Mouse (Mus musculus) hindbrain, postnatal 0 days (tissue): ENCODE results near the gene Mtx1. TPM values are rescaled to one million over a fixed set of nuclear protein-coding genes. Genes with fewer than 3 reads are reported as not detected.
A peak's percentile ranks its signal among the peaks of the same experiment; 100 is the strongest.

Experiments
- ATAC-seq: fragments of 200-750 bp; cut with Nextera tagmentation; 2 replicates; pipeline ENCODE4 v1.8.0; 2017; ENCODE audit warnings: mild to moderate bottlenecking, moderate TSS enrichment, moderate library complexity
- DNase-seq: peaks from one replicate; pipeline ENCODE4 v3.0.0-alpha.2; 2015; ENCODE audit warnings: low spot score
- H3K27ac ChIP-seq: fragments of 300-500 bp; sonication (generic); 2 replicates; pipeline ENCODE4 v1.5.1; 2014; ENCODE audit warnings: mild to moderate bottlenecking
- H3K27me3 ChIP-seq: fragments of 300-500 bp; sonication (generic); 2 replicates; pipeline ENCODE4 v1.6.1; 2014; ENCODE audit warnings: low read length, mixed read lengths; ENCODE audit not compliant: insufficient read depth
- H3K36me3 ChIP-seq: fragments of 300-500 bp; sonication (generic); 2 replicates; pipeline ENCODE4 v1.6.1; 2014; ENCODE audit warnings: low read length, mixed read lengths; ENCODE audit not compliant: insufficient read depth
- H3K4me1 ChIP-seq: fragments of 300-500 bp; sonication (generic); 2 replicates; pipeline ENCODE4 v1.6.1; 2014; ENCODE audit warnings: antibody characterized with exemption, low read length, mixed read lengths; ENCODE audit not compliant: insufficient read depth
- H3K4me2 ChIP-seq: fragments of 300-500 bp; sonication (generic); 2 replicates; pipeline ENCODE4 v1.6.1; 2014; ENCODE audit warnings: low read depth, mild to moderate bottlenecking, low read length, moderate library complexity, mixed read lengths
- H3K4me3 ChIP-seq: fragments of 300-500 bp; sonication (generic); 2 replicates; pipeline ENCODE4 v1.5.1; 2014; ENCODE audit warnings: low read length
- H3K9ac ChIP-seq: fragments of 300-500 bp; sonication (generic); replicated peaks from 2 replicates; pipeline ENCODE4 v1.6.1; 2014; ENCODE audit warnings: mild to moderate bottlenecking, low read length, moderate library complexity, mixed read lengths
- H3K9me3 ChIP-seq: fragments of 300-500 bp; sonication (generic); 2 replicates; pipeline ENCODE4 v1.6.1; 2016; ENCODE audit warnings: low read length, mixed read lengths
- CTCF ChIP-seq: IDR thresholded peaks from 2 replicates; pipeline ENCODE4 v1.5.1; 2016; ENCODE audit warnings: antibody characterized with exemption, control low read depth, low read depth
- WGBS: fragments of 180-500 bp; shearing (Covaris S2); extraction: QIAGEN DNeasy Blood & Tissue Kit; methylation state at CpG from one replicate; pipeline ENCODE4 v1.1.7; 2014; 5-methylcytosine and 5-hydroxymethylcytosine counted together
- polyA plus RNA-seq: library from polyadenylated mRNA; unstranded; fragments of >200 nt; fragmentation: Nextera tagmentation; extraction: Ambion mirVana; gene quantifications from 2 replicates; pipeline ENCODE4 v1.2.1, GENCODE M21; 2015
- total RNA-seq: library from RNA; depleted of rRNA; stranded (reverse); fragments of >200 nt; gene quantifications from 2 replicates; pipeline ENCODE4 v1.2.3, GENCODE M21; 2014; rRNA removed

The Mtx1 gene
- 103 and 130 TPM in 2 replicates for total RNA-seq
- 186 TPM in 2 replicates for polyA plus RNA-seq

DNA sequence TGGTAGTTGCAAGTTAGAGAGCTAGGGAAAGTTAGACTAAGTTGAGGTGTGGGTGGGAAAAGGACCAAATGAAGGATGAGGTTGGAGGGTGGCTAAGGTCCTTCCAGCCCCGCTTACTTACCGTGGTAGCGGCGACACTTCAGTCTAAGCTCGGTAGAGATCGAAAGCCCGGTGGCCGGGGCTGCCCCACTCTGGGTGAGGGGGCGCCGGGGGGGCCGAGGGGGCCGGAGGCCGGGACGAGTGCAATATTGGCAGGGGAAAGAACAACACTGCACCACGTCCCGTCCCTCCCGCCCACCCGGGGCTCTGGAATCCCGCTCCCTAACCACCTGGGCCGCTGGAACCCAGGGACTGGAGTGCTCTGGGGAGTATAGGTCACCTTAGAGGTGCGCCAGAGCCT, at the start of gene Mtx1:
Mtx1 (minus strand) TSS at position 189 of the 400 bp plus-strand sequence.
- Histone ChIP-seq H3K27ac (peak within 1 kb of the TSS; percentile 78), H3K4me3 (peak within 1 kb of the TSS; percentile 40), H3K36me3 (no peaks in the 10 kb centered on the region), H3K27me3 (no peaks in the 10 kb centered on the region), H3K4me2 (peak within 1 kb of the TSS; percentile 68), H3K9me3 (no peaks in the 10 kb centered on the region), H3K4me1 (peaks cover 12% of the 10 kb centered on the region; the same call in 1 of the 2 replicates), H3K9ac (peak within 1 kb of the TSS; percentile 45)
- ATAC-seq (no peak), DNase-seq (no peak)
- TF ChIP-seq CTCF: no peak
- 7% methylated on average over 21 of the region's 21 CpGs for WGBS

DNA sequence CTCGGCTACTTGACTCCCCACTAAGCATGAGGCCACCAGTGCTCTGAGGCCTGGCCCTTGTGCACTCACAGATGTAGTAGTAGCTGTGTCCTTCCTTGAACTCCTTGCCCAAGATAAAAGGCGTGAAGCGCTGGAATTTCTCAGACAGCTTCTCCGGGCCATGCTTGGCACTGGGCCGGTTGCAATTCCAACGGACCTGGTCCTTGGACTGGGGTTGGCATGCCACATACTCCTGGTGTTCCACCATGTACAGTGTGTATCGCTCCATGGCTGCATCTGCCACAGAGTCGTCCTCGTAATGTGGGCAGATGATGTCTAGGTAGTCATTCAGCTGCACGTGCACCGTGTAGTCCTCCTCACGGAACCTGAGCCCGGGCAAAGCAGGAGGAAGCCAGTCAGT, 49.2 kb upstream of the Mtx1 start:
- DNase-seq: no peak
- TF ChIP-seq CTCF: no peak

GRCm38 (mm10) chr3:89271760-89272159, 44.9 kb upstream of the Mtx1 start:
- no peaks in the 10 kb centered on the region for H3K27me3 ChIP-seq
- H3K9me3 ChIP-seq: no peaks in the 10 kb centered on the region
- H3K4me2 ChIP-seq: no peak overlapping the region
- WGBS: 45% methylated on average over 6 of the region's 6 CpGs
- TF ChIP-seq CTCF: no peak
- no peak overlapping the region for H3K4me3 ChIP-seq
- no peaks in the 10 kb centered on the region for H3K36me3 ChIP-seq
- H3K27ac ChIP-seq: no peak overlapping the region
- H3K4me1 ChIP-seq: peaks cover 18% of the 10 kb centered on the region
- DNase-seq: peak; percentile 28
- ATAC-seq: no peak
- H3K9ac ChIP-seq: no peak overlapping the region

More for the DNA sequence above, 49.2 kb upstream of the Mtx1 start:
- Histone ChIP-seq H3K27ac (no peak overlapping the region), H3K4me3 (no peak overlapping the region), H3K36me3 (no peaks in the 10 kb centered on the region), H3K9me3 (no peaks in the 10 kb centered on the region), H3K4me1 (peaks cover 14% of the 10 kb centered on the region; the same call in 1 of the 2 replicates), H3K9ac (no peak overlapping the region), H3K4me2 (no peak overlapping the region), H3K27me3 (no peaks in the 10 kb centered on the region)
- ATAC-seq: no peak
- WGBS: 90% methylated on average over 13 of the region's 13 CpGs

DNA sequence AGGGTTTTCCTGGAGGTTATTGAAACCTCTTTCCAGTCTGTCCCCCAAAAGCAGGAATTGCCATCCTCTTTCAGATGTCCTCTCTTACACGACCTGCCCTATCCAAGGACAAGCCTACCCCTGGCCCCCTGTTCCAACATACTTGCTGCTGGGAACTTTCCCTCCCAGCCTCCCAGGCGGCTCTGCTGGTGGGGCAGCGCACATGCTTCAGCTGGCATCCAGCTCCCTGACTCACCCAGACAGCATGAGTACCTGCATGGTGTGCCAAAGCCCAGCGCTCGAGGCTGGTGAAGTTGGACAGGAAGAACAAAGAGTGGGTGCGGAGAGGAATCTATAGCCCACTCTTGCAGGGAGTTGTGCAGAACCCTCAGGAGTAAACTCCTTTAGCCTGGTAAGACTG, 44.0 kb upstream of the Mtx1 start:
- H3K9me3 ChIP-seq: no peaks in the 10 kb centered on the region
- H3K4me3 ChIP-seq: peak overlapping the region; percentile 58; the same call in 1 of the 2 replicates
- ATAC-seq (no peak), DNase-seq (peak; percentile 18)
- peak overlapping the region; percentile 59; the same call in 1 of the 2 replicates for H3K9ac ChIP-seq
- H3K4me1 ChIP-seq: peaks cover 18% of the 10 kb centered on the region
- 41% methylated on average over 6 of the region's 6 CpGs for WGBS
- H3K36me3 ChIP-seq: no peaks in the 10 kb centered on the region
- H3K27ac ChIP-seq: peak overlapping the region; percentile 86
- H3K27me3 ChIP-seq: no peaks in the 10 kb centered on the region
- no peak for TF ChIP-seq CTCF
- peak overlapping the region; percentile 68 for H3K4me2 ChIP-seq

DNA sequence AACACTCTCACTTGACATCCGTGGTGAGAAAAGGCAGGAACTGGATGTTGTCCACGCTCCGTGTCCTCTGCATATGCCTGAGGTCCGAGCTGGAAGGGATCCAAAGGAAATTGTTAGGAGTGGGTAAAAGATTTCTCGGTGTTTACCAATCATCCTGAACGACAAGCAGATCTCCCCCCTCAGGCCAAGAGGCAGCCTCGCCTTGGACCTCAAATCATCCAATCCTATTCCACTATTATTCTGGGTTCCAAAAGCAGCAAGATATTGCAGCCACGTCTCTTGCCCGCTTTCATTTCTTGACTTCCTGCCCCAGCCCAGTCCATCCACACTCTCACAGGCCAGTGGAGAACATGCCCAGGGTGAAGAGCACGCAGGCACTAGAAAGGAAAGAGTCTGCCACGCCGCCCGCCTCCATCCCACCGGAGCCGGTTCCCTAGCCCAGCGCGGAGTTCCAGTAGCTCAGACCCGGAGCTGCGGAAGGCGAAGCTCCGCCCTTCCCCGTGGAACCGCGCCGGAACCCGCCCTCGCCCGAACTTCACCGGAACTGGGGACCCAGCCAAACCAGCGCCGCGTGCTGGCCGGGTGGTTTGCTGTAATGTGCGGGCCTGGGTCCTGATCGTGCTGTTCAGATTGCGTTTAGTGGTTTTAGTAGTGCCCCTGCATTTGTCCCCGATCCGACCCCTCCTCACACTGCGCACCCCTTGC, 43.3 kb upstream of the Mtx1 start, which contains the start of gene Slc50a1:
Slc50a1 (minus strand) TSS at position 520 of the 705 bp plus-strand sequence.
- Histone ChIP-seq H3K4me1 (peaks cover 18% of the 10 kb centered on the region), H3K9ac (peak within 1 kb of the TSS; percentile 59), H3K4me3 (peak within 1 kb of the TSS; percentile 58), H3K9me3 (no peaks in the 10 kb centered on the region), H3K27me3 (no peaks in the 10 kb centered on the region), H3K27ac (peak within 1 kb of the TSS; percentile 86), H3K4me2 (peak within 1 kb of the TSS; percentile 68), H3K36me3 (no peaks in the 10 kb centered on the region)
- peak; percentile 87 for DNase-seq
- 1% methylated on average over 39 of the region's 39 CpGs for WGBS
- ATAC-seq: peak; percentile 64
- TF ChIP-seq CTCF: peak; percentile 68

- Histone ChIP-seq H3K4me3 (no peak overlapping the region), H3K9me3 (no peaks in the 10 kb centered on the region), H3K27me3 (no peaks in the 10 kb centered on the region), H3K4me1 (peaks cover 18% of the 10 kb centered on the region), H3K36me3 (no peaks in the 10 kb centered on the region), H3K27ac (no peak overlapping the region), H3K9ac (no peak overlapping the region), H3K4me2 (peak overlapping the region; percentile 68; the same call in 1 of the 2 replicates)
- DNase-seq (no peak), ATAC-seq (no peak)
- TF ChIP-seq CTCF: no peak
- WGBS: 57% methylated on average over 8 of the region's 8 CpGs
These were observed 42.0 kb upstream of the Mtx1 start for GRCm38 (mm10) chr3:89268916-89269315.
